Mouse (Mus musculus) forebrain, postnatal 0 days (tissue): ENCODE data around the gene Cars. TPM values are rescaled to one million over a fixed set of nuclear protein-coding genes. Genes with fewer than 3 reads are reported as not detected.

Experiments
- ATAC-seq: fragments of 200-750 bp; cut with Nextera tagmentation; 2 replicates; pipeline ENCODE4 v1.8.0; 2017; ENCODE audit warnings: mild to moderate bottlenecking, moderate library complexity
- DNase-seq: peaks from one replicate; pipeline ENCODE4 v3.0.0-alpha.2; 2015
- H3K27ac ChIP-seq: fragments of 300-500 bp; sonication (generic); 2 replicates; pipeline ENCODE4 v1.5.1; 2014; ENCODE audit warnings: low read depth, mild to moderate bottlenecking, antibody characterized with exemption, low read length, moderate library complexity, mixed read lengths
- H3K27me3 ChIP-seq: fragments of 300-500 bp; sonication (generic); 2 replicates; pipeline ENCODE4 v1.6.1; 2014; ENCODE audit warnings: mild to moderate bottlenecking, low read length, mixed read lengths; ENCODE audit not compliant: insufficient read depth
- H3K36me3 ChIP-seq: fragments of 300-500 bp; sonication (generic); 2 replicates; pipeline ENCODE4 v1.6.1; 2014; ENCODE audit warnings: mild to moderate bottlenecking, moderate library complexity; ENCODE audit not compliant: insufficient read depth
- H3K4me1 ChIP-seq: fragments of 300-500 bp; sonication (generic); 2 replicates; pipeline ENCODE4 v1.6.1; 2014; ENCODE audit warnings: antibody characterized with exemption; ENCODE audit not compliant: insufficient read depth
- H3K4me2 ChIP-seq: fragments of 300-500 bp; sonication (generic); 2 replicates; pipeline ENCODE4 v1.6.1; 2014; ENCODE audit warnings: low read depth, mild to moderate bottlenecking, moderate library complexity
- H3K4me3 ChIP-seq: fragments of 300-500 bp; sonication (generic); 2 replicates; pipeline ENCODE4 v1.5.1; 2014; ENCODE audit warnings: low read depth, low read length, mixed read lengths
- H3K9ac ChIP-seq: fragments of 300-500 bp; sonication (generic); 2 replicates; pipeline ENCODE4 v1.6.1; 2014; ENCODE audit warnings: mild to moderate bottlenecking
- H3K9me3 ChIP-seq: fragments of 300-500 bp; sonication (generic); 2 replicates; pipeline ENCODE4 v1.6.1; 2016; ENCODE audit warnings: low read length
- CTCF ChIP-seq: sonication (generic); IDR thresholded peaks from 2 replicates; pipeline ENCODE4 v1.5.1; 2016; ENCODE audit warnings: antibody characterized with exemption, control low read depth, low read depth
- WGBS: fragments of 180-500 bp; shearing (Covaris S2); extraction: QIAGEN DNeasy Blood & Tissue Kit; methylation state at CpG from one replicate; pipeline ENCODE4 v1.1.7; 2014; 5-methylcytosine and 5-hydroxymethylcytosine counted together
- polyA plus RNA-seq: library from polyadenylated mRNA; unstranded; fragments of >200 nt; fragmentation: Nextera tagmentation; extraction: Ambion mirVana; gene quantifications from 2 replicates; pipeline ENCODE4 v1.2.1, GENCODE M21; 2015
- total RNA-seq: library from RNA; depleted of rRNA; stranded (reverse); fragments of >200 nt; gene quantifications from 2 replicates; pipeline ENCODE4 v1.2.3, GENCODE M21; 2014

The Cars gene
- total and polyA plus RNA-seq, 2 experiments from 2014 or later: 68.1 to 74.9 TPM

DNA sequence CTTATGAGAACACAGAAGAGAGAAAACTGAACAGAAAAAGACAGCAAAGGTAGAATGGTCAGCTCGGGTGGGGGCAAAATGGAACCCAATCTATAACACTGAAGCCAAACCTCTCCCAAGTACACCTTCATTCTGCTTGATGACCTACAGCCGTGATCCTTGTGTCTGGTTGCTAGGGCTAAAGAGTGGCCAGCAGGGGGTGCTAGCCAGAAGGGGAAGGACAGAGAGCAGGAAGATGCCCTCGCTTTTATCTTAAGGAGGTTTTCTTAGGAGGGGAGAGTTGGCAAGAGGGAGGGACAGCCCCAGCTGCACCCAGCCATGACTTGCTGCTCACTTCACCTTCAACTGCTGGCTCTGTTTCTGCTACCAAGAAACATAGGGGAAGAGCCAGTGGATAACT lies 15.9 kb downstream of the Cars start:
- H3K4me2 ChIP-seq: no peak overlapping the region
- no peak overlapping the region for H3K27ac ChIP-seq
- H3K9ac ChIP-seq: no peak overlapping the region
- no peaks in the 10 kb centered on the region for H3K27me3 ChIP-seq
- H3K4me3 ChIP-seq: no peak overlapping the region
- TF ChIP-seq CTCF: peak; percentile 78
- H3K9me3 ChIP-seq: no peaks in the 10 kb centered on the region
- ATAC-seq: no peak
- H3K4me1 ChIP-seq: no peaks in the 10 kb centered on the region
- H3K36me3 ChIP-seq: peaks cover 66% of the 10 kb centered on the region
- WGBS: 36% methylated on average over 3 of the region's 3 CpGs
- peak; percentile 53 for DNase-seq

DNA sequence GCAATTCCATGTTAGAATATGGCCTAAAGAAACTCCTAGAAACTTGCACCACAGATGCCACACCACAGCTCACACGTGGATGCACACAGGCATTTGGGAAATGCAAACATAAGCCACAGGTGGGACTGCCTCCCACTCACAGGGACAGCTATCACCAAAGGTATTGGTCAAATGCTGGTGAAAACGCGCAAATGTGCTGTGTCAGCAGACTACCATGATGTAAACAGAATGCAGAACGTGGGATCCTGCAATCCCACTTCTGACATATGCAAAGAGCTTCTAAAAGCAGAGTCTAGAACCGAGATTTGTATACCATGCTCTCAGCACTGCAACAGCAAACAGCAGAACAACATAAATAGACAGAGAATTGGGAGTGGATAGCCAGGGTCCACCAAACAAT lies 16.9 kb downstream of the Cars start:
- Histone ChIP-seq H3K27ac (no peak overlapping the region), H3K4me1 (no peaks in the 10 kb centered on the region), H3K4me3 (no peak overlapping the region), H3K9me3 (no peaks in the 10 kb centered on the region), H3K36me3 (peaks cover 71% of the 10 kb centered on the region), H3K9ac (no peak overlapping the region), H3K4me2 (no peak overlapping the region), H3K27me3 (no peaks in the 10 kb centered on the region)
- no peak for TF ChIP-seq CTCF
- DNase-seq (no peak), ATAC-seq (no peak)
- WGBS: 92% methylated on average over 5 of the region's 5 CpGs

DNA sequence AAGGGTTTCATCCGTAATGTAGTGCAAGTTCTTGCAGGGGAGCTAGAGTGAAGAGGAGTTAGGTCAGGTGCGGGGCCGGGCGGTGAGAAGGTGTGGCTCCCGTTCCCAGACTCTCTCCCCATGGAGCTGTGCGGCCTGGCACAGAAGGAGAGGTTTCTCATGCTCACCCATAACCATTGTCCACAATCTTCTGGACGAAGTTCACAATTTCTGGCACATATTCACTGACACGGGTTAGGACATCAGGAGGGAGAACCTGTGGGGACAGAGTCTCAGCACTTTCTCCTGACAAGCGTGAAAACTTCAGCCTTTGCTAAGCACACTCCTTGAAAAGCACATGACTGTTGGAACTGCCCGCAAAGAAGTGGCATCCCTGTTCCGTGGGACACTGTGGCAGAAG lies 24.1 kb downstream of the Cars start:
- WGBS: 94% methylated on average over 11 of the region's 11 CpGs
- no peak for DNase-seq
- Histone ChIP-seq H3K4me1 (no peaks in the 10 kb centered on the region), H3K36me3 (peaks cover 87% of the 10 kb centered on the region), H3K9me3 (no peaks in the 10 kb centered on the region), H3K27me3 (no peaks in the 10 kb centered on the region), H3K27ac (no peak overlapping the region), H3K4me3 (no peak overlapping the region), H3K4me2 (no peak overlapping the region), H3K9ac (no peak overlapping the region)
- no peak for TF ChIP-seq CTCF
- ATAC-seq: no peak

DNA sequence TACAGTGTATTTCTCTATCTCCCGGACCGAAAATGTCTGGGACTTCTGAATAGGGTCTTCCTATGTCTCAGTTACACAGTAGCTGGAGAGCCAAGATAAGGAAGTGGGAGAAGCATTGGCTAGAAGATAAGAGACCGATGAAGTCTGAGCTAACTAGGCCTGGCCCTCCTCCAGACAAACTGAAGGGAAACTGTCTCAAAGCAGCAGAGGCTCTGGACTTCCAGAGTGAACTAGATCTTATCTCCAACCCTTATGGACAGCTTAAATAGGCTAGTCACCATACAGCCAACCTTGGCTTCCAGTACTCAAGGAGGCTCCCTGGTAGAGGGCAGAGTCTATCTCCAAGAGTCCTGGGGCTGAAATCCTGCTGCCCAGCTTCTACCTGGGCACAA lies 34.2 kb downstream of the Cars start:
- H3K9me3 ChIP-seq: no peaks in the 10 kb centered on the region
- ATAC-seq: no peak
- no peak for DNase-seq
- H3K27ac ChIP-seq: no peak overlapping the region
- 97% methylated on average over 3 of the region's 3 CpGs for WGBS
- H3K4me1 ChIP-seq: no peaks in the 10 kb centered on the region
- peaks cover 92% of the 10 kb centered on the region for H3K36me3 ChIP-seq
- H3K4me3 ChIP-seq: no peak overlapping the region
- H3K4me2 ChIP-seq: no peak overlapping the region
- H3K9ac ChIP-seq: no peak overlapping the region
- H3K27me3 ChIP-seq: no peaks in the 10 kb centered on the region
- no peak for TF ChIP-seq CTCF

DNA sequence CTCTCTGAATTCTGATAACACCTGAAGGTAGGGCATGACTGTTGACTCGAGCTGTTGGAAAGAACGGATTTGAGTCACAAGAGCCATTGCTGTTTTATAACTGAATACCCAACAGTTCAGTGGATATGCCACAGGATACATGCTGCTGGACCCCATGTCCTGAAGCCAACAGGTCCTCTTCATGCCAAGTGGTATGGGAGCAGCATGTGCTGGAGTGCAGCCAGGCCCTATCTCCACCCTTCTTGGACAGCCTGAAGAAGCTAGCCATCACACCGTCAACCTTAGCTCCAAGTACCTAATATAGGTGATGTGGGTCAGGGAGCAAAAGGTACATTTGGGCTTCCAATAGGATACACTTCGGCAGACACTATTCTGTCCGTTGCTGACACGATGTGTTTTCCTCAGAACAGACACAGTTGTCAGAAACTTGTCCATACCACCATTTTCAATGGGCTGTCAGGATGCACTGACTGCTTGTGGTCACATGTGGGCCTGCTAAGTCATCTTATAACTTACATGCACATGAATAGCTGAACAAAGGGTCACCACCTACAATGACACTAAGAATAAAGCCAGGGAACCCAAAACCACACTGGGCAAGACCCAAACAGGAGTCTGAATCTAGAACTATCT lies 34.8 kb downstream of the Cars start:
- Histone ChIP-seq H3K36me3 (peaks cover 92% of the 10 kb centered on the region), H3K9ac (no peak overlapping the region), H3K4me1 (no peaks in the 10 kb centered on the region), H3K27ac (no peak overlapping the region), H3K4me3 (no peak overlapping the region), H3K9me3 (no peaks in the 10 kb centered on the region), H3K4me2 (no peak overlapping the region), H3K27me3 (no peaks in the 10 kb centered on the region)
- TF ChIP-seq CTCF: no peak
- DNase-seq (no peak), ATAC-seq (no peak)
- 94% methylated on average over 6 of the region's 6 CpGs for WGBS

DNA sequence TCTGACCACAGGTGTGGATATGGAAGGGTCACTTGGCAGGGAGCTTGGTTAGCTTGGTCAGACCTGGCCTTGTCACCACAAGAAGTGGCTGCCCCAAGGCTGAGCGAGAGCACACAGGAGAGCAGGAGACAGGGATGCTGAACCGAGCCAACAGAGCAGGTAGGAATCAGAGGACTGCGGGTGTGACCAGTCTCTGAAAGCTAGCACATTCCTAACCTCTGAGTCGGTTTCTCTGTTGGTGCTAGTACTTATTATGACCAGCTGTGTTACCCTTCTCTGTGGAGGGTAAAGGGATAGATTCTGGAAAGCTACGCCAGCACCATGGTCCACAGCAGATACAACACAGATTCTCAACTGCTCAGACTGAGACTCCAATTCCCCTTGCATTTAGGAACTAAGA lies 36.1 kb downstream of the Cars start:
- no peak for TF ChIP-seq CTCF
- Histone ChIP-seq H3K9me3 (no peaks in the 10 kb centered on the region), H3K4me1 (no peaks in the 10 kb centered on the region), H3K36me3 (peaks cover 92% of the 10 kb centered on the region), H3K4me3 (no peak overlapping the region), H3K9ac (no peak overlapping the region), H3K27ac (no peak overlapping the region), H3K27me3 (no peaks in the 10 kb centered on the region), H3K4me2 (no peak overlapping the region)
- ATAC-seq (no peak), DNase-seq (no peak)
- WGBS: 92% methylated on average over 5 of the region's 5 CpGs

DNA sequence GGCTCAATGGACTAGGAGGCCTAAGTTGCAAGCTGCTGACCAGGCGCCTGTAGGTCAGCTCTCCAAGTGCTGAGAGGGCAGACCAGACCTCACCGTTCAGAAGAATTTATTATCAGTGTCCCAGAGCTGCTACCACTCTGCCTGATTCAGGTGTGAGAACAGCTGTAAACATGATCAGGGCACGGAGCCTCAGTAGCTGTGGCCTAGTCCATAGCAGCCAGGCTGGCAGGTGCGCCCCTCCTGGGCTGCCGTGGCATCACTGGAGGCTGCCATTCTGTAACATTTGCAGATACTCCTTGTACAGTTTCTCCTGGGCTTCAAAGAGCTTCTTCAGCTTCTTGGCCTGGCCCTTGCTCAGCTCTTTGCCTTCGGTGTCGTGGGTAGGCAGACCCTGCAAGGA lies 42.3 kb downstream of the Cars start:
- 82% methylated on average over 7 of the region's 7 CpGs for WGBS
- Histone ChIP-seq H3K4me3 (no peak overlapping the region), H3K4me1 (no peaks in the 10 kb centered on the region), H3K4me2 (no peak overlapping the region), H3K9me3 (no peaks in the 10 kb centered on the region), H3K27ac (no peak overlapping the region), H3K9ac (no peak overlapping the region), H3K27me3 (no peaks in the 10 kb centered on the region), H3K36me3 (peaks cover 74% of the 10 kb centered on the region)
- ATAC-seq: no peak
- DNase-seq: no peak
- no peak for TF ChIP-seq CTCF
